9 mouse cellular contexts compared by ENCODE assay signal in the genomic region with DNA sequence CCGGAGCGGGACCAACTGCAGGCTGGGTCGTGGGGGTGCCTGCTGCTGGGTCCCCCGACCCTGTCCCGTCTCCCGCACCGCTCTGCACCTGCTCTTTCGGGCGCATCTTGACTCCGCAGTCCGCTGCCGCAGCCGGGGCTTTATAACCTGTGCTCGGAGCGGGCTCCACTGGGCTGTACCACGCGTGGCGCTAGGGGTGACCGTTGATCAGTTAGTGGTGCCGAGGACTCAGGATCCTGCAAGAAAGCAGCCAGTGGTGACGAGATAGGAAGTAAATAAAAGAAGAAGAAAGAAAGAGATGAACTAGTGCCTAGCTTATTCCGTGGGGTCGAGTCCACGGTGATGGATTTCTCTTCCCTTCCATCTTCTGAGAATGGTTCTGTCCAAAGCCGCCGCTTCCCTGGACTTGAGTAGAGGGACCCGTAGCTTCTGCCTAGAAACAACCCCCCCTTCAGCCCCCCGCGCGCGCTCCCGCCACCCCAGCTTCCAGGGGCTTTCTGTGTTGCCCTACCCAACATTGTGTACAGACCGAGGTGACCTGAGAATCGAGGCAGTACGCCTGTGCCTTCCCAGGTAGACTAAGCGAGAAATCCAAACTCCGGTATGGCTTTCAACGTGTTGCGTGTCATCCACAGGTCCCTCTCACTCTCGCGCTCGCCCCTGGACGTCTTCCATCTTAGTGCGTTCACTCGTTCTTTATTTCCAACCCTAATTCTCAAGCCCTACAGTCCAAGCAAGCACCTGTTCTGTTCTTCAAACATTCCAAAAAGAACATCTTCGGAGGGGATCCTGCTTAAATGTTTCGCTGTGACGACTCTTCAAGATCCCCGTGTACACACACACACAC. TPM values are rescaled to one million over a fixed set of nuclear protein-coding genes. Genes with fewer than 3 reads are reported as not detected.
DNase-seq lines count a peak whose midpoint lies in the region; ATAC-seq and TF ChIP-seq lines count a peak whose summit lies in the region.
"Had no signal": no experiment of that assay in that cellular context is flagged by ENCODE, and none has a peak within 500 bp of the region (broad histone marks: within the 10 kb centered on the region; RNA-seq: fewer than 3 reads in every experiment).

A gene (minus strand): TSS at position 157 of the 847 bp plus-strand sequence.

- peaks cover 92% of the 10 kb centered on the region for H3K27me3 ChIP-seq in embryonic facial prominence, embryonic 10.5 days (replicated peaks; ENCODE audit: low read depth, poor library complexity, severe bottlenecking)
- peaks cover 51% of the 10 kb centered on the region for H3K27me3 ChIP-seq in limb, embryonic 14.5 days (ENCODE audit: control insufficient read depth, insufficient read depth, low read length)
- peaks cover 4% of the 10 kb centered on the region; the same call in 1 of the 2 replicates for H3K27me3 ChIP-seq in midbrain, embryonic 14.5 days (ENCODE audit: control insufficient read depth, insufficient read depth, low read length)

- 2% methylated on average over 49 of the region's 49 CpGs for WGBS in embryonic facial prominence, embryonic 10.5 days
- WGBS in limb, embryonic 14.5 days: 3% methylated on average over 49 of the region's 49 CpGs
- under 1% methylated on average over 49 of the region's 49 CpGs for WGBS in midbrain, embryonic 14.5 days

- peak; percentile 57; the same call in 1 of the 2 replicates for ATAC-seq in limb, embryonic 14.5 days (ENCODE audit: low FRiP score, low read depth)
- ATAC-seq in midbrain, embryonic 14.5 days (ENCODE audit: low FRiP score, low TSS enrichment): peak; percentile 73

- peak within 1 kb of the TSS; percentile 47 for H3K9ac ChIP-seq in limb, embryonic 14.5 days (ENCODE audit: low read depth, low read length, severe bottlenecking)
- H3K9ac ChIP-seq in midbrain, embryonic 14.5 days (replicated peaks; ENCODE audit: low read length): peak within 1 kb of the TSS; percentile 75

- no peak for TF ChIP-seq POLR2A in limb, embryonic 14.5 days (IDR thresholded peaks at IDR 0.05; ENCODE audit: borderline replicate concordance, extremely low read depth, insufficient read depth, insufficient read length)

- H3K4me1 ChIP-seq in embryonic facial prominence, embryonic 10.5 days: peaks cover 39% of the 10 kb centered on the region
- H3K4me1 ChIP-seq in limb, embryonic 14.5 days (ENCODE audit: control insufficient read depth, insufficient read depth, low read length): peaks cover 4% of the 10 kb centered on the region; the same call in 1 of the 2 replicates
- H3K4me1 ChIP-seq in midbrain, embryonic 14.5 days (ENCODE audit: control insufficient read depth, insufficient read depth, low read length): peaks cover 20% of the 10 kb centered on the region

- H3K4me2 ChIP-seq in limb, embryonic 14.5 days (replicated peaks; ENCODE audit: low read depth, low read length, severe bottlenecking): peak within 1 kb of the TSS; percentile 92
- H3K4me2 ChIP-seq in midbrain, embryonic 14.5 days (ENCODE audit: low read length): peak within 1 kb of the TSS; percentile 99

- no peaks in the 10 kb centered on the region for H3K9me3 ChIP-seq in embryonic facial prominence, embryonic 10.5 days
- H3K9me3 ChIP-seq in limb, embryonic 14.5 days (ENCODE audit: control insufficient read depth, low read length): no peaks in the 10 kb centered on the region
- no peaks in the 10 kb centered on the region for H3K9me3 ChIP-seq in midbrain, embryonic 14.5 days (ENCODE audit: control insufficient read depth, low read length)
- H3K9me3 ChIP-seq: G1E had no signal

- H3K36me3 ChIP-seq in embryonic facial prominence, embryonic 10.5 days (replicated peaks): peaks cover 20% of the 10 kb centered on the region
- no peaks in the 10 kb centered on the region for H3K36me3 ChIP-seq in limb, embryonic 14.5 days (ENCODE audit: control insufficient read depth, insufficient read depth, low read length)
- H3K36me3 ChIP-seq in midbrain, embryonic 14.5 days (ENCODE audit: control insufficient read depth, insufficient read depth, low read length): peaks cover 12% of the 10 kb centered on the region; the same call in 1 of the 2 replicates
- H3K36me3 ChIP-seq: G1E had no signal

- H3K4me3 ChIP-seq in embryonic facial prominence, embryonic 10.5 days: peak within 1 kb of the TSS; percentile 77
- H3K4me3 ChIP-seq in limb, embryonic 14.5 days (replicated peaks; ENCODE audit: low read length): peak within 1 kb of the TSS; percentile 51
- peak within 1 kb of the TSS; percentile 79 for H3K4me3 ChIP-seq in midbrain, embryonic 14.5 days (replicated peaks; ENCODE audit: low read depth, low read length)

- peak; percentile 40 to 76 for DNase-seq in urinary bladder, adult 18-20 months (ENCODE audit: low spot score in 2 of 2)
- no peak for DNase-seq in urinary bladder, postnatal 10 days (ENCODE audit: low spot score)
- peak; percentile 79 for DNase-seq in embryonic facial prominence, embryonic 10.5 days (ENCODE audit: low spot score)
- peak; percentile 56 to 76 for DNase-seq in heart, adult 9 months (ENCODE audit: low spot score in 2 of 2)
- DNase-seq in kidney, adult 8-10 months: peak; percentile 52 to 72
- peak; percentile 69 for DNase-seq in limb, embryonic 14.5 days (ENCODE audit: low spot score)
- DNase-seq in midbrain, embryonic 14.5 days: peak; percentile 92
- DNase-seq in spleen, adult 18-20 months: peak; percentile 47 to 71

- peak within 1 kb of the TSS; percentile 84 for H3K27ac ChIP-seq in embryonic facial prominence, embryonic 10.5 days (replicated peaks)
- H3K27ac ChIP-seq in limb, embryonic 14.5 days (replicated peaks; ENCODE audit: low read depth, low read length): no peak within 1 kb of the TSS
- peak within 1 kb of the TSS; percentile 69 for H3K27ac ChIP-seq in midbrain, embryonic 14.5 days (replicated peaks; ENCODE audit: low read depth, low read length)

RNA-seq across cellular contexts. Expression of the gene that starts here (rescaled TPM):
- 14.0 and 14.2 TPM in 2 replicates for polyA plus RNA-seq in embryonic facial prominence, embryonic 10.5 days (2016; fragmentation: Nextera tagmentation; extraction: Ambion mirVana)
- polyA plus RNA-seq in limb, embryonic 14.5 days (2012; rRNA removed): 3.8 and 4.4 TPM in 2 replicates
- polyA plus RNA-seq in limb, embryonic 14.5 days (2014; fragmentation: Nextera tagmentation; extraction: Ambion mirVana): 1.4 and 1.6 TPM in 2 replicates
- 108 and 170 TPM in 2 replicates for polyA plus RNA-seq in midbrain, embryonic 14.5 days (2014; fragmentation: Nextera tagmentation; extraction: Ambion mirVana)
- polyA plus RNA-seq: G1E had no signal
